Mouse (Mus musculus) forebrain, postnatal 0 days (tissue): Measurements from ENCODE around the gene Shq1. TPM values are rescaled to one million over a fixed set of nuclear protein-coding genes. Genes with fewer than 3 reads are reported as not detected.

Source experiments
- ATAC-seq: fragments of 200-750 bp; cut with Nextera tagmentation; 2 replicates; pipeline ENCODE4 v1.8.0; 2017; ENCODE audit warnings: mild to moderate bottlenecking, moderate library complexity
- DNase-seq: peaks from one replicate; pipeline ENCODE4 v3.0.0-alpha.2; 2015
- H3K27ac ChIP-seq: fragments of 300-500 bp; sonication (generic); 2 replicates; pipeline ENCODE4 v1.5.1; 2014; ENCODE audit warnings: low read depth, mild to moderate bottlenecking, antibody characterized with exemption, low read length, moderate library complexity, mixed read lengths
- H3K27me3 ChIP-seq: fragments of 300-500 bp; sonication (generic); 2 replicates; pipeline ENCODE4 v1.6.1; 2014; ENCODE audit warnings: mild to moderate bottlenecking, low read length, mixed read lengths; ENCODE audit not compliant: insufficient read depth
- H3K36me3 ChIP-seq: fragments of 300-500 bp; sonication (generic); 2 replicates; pipeline ENCODE4 v1.6.1; 2014; ENCODE audit warnings: mild to moderate bottlenecking, moderate library complexity; ENCODE audit not compliant: insufficient read depth
- H3K4me1 ChIP-seq: fragments of 300-500 bp; sonication (generic); 2 replicates; pipeline ENCODE4 v1.6.1; 2014; ENCODE audit warnings: antibody characterized with exemption; ENCODE audit not compliant: insufficient read depth
- H3K4me2 ChIP-seq: fragments of 300-500 bp; sonication (generic); 2 replicates; pipeline ENCODE4 v1.6.1; 2014; ENCODE audit warnings: low read depth, mild to moderate bottlenecking, moderate library complexity
- H3K4me3 ChIP-seq: fragments of 300-500 bp; sonication (generic); 2 replicates; pipeline ENCODE4 v1.5.1; 2014; ENCODE audit warnings: low read depth, low read length, mixed read lengths
- H3K9ac ChIP-seq: fragments of 300-500 bp; sonication (generic); 2 replicates; pipeline ENCODE4 v1.6.1; 2014; ENCODE audit warnings: mild to moderate bottlenecking
- H3K9me3 ChIP-seq: fragments of 300-500 bp; sonication (generic); 2 replicates; pipeline ENCODE4 v1.6.1; 2016; ENCODE audit warnings: low read length
- CTCF ChIP-seq: sonication (generic); IDR thresholded peaks from 2 replicates; pipeline ENCODE4 v1.5.1; 2016; ENCODE audit warnings: antibody characterized with exemption, control low read depth, low read depth
- WGBS: fragments of 180-500 bp; shearing (Covaris S2); extraction: QIAGEN DNeasy Blood & Tissue Kit; methylation state at CpG from one replicate; pipeline ENCODE4 v1.1.7; 2014; 5-methylcytosine and 5-hydroxymethylcytosine counted together
- polyA plus RNA-seq: library from polyadenylated mRNA; unstranded; fragments of >200 nt; fragmentation: Nextera tagmentation; extraction: Ambion mirVana; gene quantifications from 2 replicates; pipeline ENCODE4 v1.2.1, GENCODE M21; 2015
- total RNA-seq: library from RNA; depleted of rRNA; stranded (reverse); fragments of >200 nt; gene quantifications from 2 replicates; pipeline ENCODE4 v1.2.3, GENCODE M21; 2014

The Shq1 gene
- total and polyA plus RNA-seq, 2 experiments from 2014 or later: 4.6 to 5.2 TPM

- Histone ChIP-seq H3K36me3 (no peaks in the 10 kb centered on the region), H3K4me2 (no peak overlapping the region), H3K4me3 (no peak overlapping the region), H3K27ac (no peak overlapping the region), H3K9me3 (no peaks in the 10 kb centered on the region), H3K9ac (no peak overlapping the region), H3K4me1 (no peaks in the 10 kb centered on the region), H3K27me3 (no peaks in the 10 kb centered on the region)
- DNase-seq (no peak), ATAC-seq (no peak)
- TF ChIP-seq CTCF: no peak
- 86% methylated on average over 3 of the region's 3 CpGs for WGBS
Measured at GRCm38 (mm10) chr6:100588876-100589275, 82.1 kb downstream of the Shq1 start.

- no peak overlapping the region for H3K9ac ChIP-seq
- no peak overlapping the region for H3K27ac ChIP-seq
- 91% methylated on average over 5 of the region's 5 CpGs for whole genome bisulfite sequencing
- H3K36me3 ChIP-seq: no peaks in the 10 kb centered on the region
- H3K4me2 ChIP-seq: no peak overlapping the region
- no peaks in the 10 kb centered on the region for H3K9me3 ChIP-seq
- no peak for TF ChIP-seq CTCF
- no peak overlapping the region for H3K4me3 ChIP-seq
- ATAC-seq: no peak
- no peak for DNase-seq
- H3K27me3 ChIP-seq: no peaks in the 10 kb centered on the region
- H3K4me1 ChIP-seq: no peaks in the 10 kb centered on the region
Measured at GRCm38 (mm10) chr6:100586758-100587157, 84.2 kb downstream of the Shq1 start.

GRCm38 (mm10) chr6:100581951-100582350 lies 89.0 kb downstream of the Shq1 start:
- ATAC-seq (no peak), DNase-seq (peak; percentile 32)
- no peaks in the 10 kb centered on the region for H3K27me3 ChIP-seq
- TF ChIP-seq CTCF: no peak
- 54% methylated on average over 2 of the region's 2 CpGs for WGBS
- H3K9ac ChIP-seq: no peak overlapping the region
- no peak overlapping the region for H3K4me2 ChIP-seq
- H3K4me1 ChIP-seq: 0 out of 2 replicates have a peak, but pooled peaks cover 7% of the 10 kb centered on the region
- 0 out of 2 replicates have a peak overlapping the region, but pooled peaks have one; percentile 46 for H3K27ac ChIP-seq
- no peak overlapping the region for H3K4me3 ChIP-seq
- H3K9me3 ChIP-seq: no peaks in the 10 kb centered on the region
- no peaks in the 10 kb centered on the region for H3K36me3 ChIP-seq

DNA sequence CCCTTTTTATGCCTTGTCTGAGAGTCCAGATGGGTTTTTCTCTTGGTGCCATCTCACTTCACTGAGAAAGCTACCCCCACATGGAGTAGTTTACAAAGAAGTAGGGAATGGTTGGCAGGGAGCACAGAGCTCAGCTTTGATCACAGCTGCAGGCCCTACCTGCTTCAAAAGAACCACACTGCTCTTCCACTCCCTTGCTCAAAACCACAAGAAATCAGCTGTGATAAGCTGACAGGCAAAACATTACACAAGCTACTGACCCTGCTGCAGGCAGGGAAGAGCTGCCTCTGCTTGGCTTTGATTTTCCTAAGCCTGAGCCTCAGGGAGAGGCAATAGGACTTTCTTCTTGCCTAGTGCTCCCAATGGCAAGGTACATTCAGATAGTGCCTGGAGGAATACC lies 89.9 kb downstream of the Shq1 start:
- ATAC-seq (peak; percentile 23), DNase-seq (peak; percentile 33)
- Histone ChIP-seq H3K27me3 (no peaks in the 10 kb centered on the region), H3K27ac (peak overlapping the region; percentile 46; the same call in 1 of the 2 replicates), H3K36me3 (no peaks in the 10 kb centered on the region), H3K9me3 (no peaks in the 10 kb centered on the region), H3K4me1 (0 out of 2 replicates have a peak, but pooled peaks cover 7% of the 10 kb centered on the region), H3K4me2 (no peak overlapping the region), H3K4me3 (no peak overlapping the region), H3K9ac (no peak overlapping the region)
- TF ChIP-seq CTCF: no peak

- no peak for ATAC-seq
- H3K9me3 ChIP-seq: no peaks in the 10 kb centered on the region
- DNase-seq: no peak
- H3K9ac ChIP-seq: no peak overlapping the region
- H3K36me3 ChIP-seq: no peaks in the 10 kb centered on the region
- H3K4me3 ChIP-seq: no peak overlapping the region
- WGBS: 90% methylated on average over 6 of the region's 6 CpGs
- no peak for TF ChIP-seq CTCF
- H3K27me3 ChIP-seq: no peaks in the 10 kb centered on the region
- H3K27ac ChIP-seq: no peak overlapping the region
- no peak overlapping the region for H3K4me2 ChIP-seq
- H3K4me1 ChIP-seq: 0 out of 2 replicates have a peak, but pooled peaks cover 7% of the 10 kb centered on the region
Measured at GRCm38 (mm10) chr6:100577590-100577989, 93.4 kb downstream of the Shq1 start.

DNA sequence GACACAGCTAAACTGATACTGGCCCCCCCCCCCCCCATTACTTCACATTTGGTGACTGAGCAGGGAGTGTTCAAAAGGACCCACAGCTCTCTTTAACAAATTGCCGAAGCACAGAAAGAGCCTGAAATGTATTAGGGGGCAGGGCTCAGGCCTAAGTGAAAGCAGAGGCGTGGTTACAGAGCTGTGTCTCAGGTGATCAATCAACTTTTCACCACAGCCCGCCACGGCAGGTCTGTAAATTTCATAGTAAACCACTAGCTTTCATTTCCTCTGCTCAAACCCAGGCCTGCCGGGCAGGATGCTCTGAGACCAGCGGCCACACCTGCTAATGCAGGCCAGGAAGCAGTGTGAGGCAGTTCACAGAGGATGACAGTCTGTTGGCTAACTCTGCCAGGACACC lies 94.8 kb downstream of the Shq1 start:
- DNase-seq (no peak), ATAC-seq (no peak)
- Histone ChIP-seq H3K27me3 (no peaks in the 10 kb centered on the region), H3K4me2 (no peak overlapping the region), H3K36me3 (no peaks in the 10 kb centered on the region), H3K9me3 (no peaks in the 10 kb centered on the region), H3K4me1 (0 out of 2 replicates have a peak, but pooled peaks cover 4% of the 10 kb centered on the region), H3K4me3 (no peak overlapping the region), H3K27ac (no peak overlapping the region), H3K9ac (no peak overlapping the region)
- WGBS: 78% methylated on average over 6 of the region's 6 CpGs
- no peak for TF ChIP-seq CTCF

GRCm38 (mm10) chr6:100566774-100567173 lies 104.2 kb downstream of the Shq1 start:
- H3K36me3 ChIP-seq: no peaks in the 10 kb centered on the region
- H3K4me1 ChIP-seq: peaks cover 16% of the 10 kb centered on the region; the same call in 1 of the 2 replicates
- H3K4me3 ChIP-seq: no peak overlapping the region
- 82% methylated on average over 6 of the region's 6 CpGs for WGBS
- no peak overlapping the region for H3K27ac ChIP-seq
- no peaks in the 10 kb centered on the region for H3K27me3 ChIP-seq
- no peak overlapping the region for H3K4me2 ChIP-seq
- ATAC-seq: no peak
- TF ChIP-seq CTCF: no peak
- no peaks in the 10 kb centered on the region for H3K9me3 ChIP-seq
- no peak overlapping the region for H3K9ac ChIP-seq
- no peak for DNase-seq

DNA sequence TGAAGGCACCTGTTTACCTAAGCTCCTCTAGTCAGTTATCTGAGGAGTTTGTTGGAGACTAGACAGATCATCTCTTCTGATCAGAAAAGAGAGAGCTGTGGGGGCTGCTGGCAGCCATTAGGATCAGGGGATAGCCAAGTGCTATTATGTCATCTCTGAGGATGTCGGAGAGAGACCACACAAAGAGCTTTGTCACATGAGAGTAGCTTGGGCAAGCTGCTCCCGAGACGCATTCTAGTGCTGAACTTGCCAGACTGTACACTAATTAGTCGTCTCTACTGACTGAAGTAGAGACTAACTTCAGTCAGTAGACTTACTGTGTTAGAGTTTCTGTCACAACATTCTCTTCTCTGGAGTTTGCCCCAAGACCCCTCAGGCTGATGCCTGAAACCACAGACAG lies 106.4 kb downstream of the Shq1 start:
- TF ChIP-seq CTCF: no peak
- Histone ChIP-seq H3K36me3 (no peaks in the 10 kb centered on the region), H3K27me3 (no peaks in the 10 kb centered on the region), H3K4me1 (peaks cover 14% of the 10 kb centered on the region; the same call in 1 of the 2 replicates), H3K27ac (no peak overlapping the region), H3K9ac (no peak overlapping the region), H3K4me2 (no peak overlapping the region), H3K9me3 (no peaks in the 10 kb centered on the region), H3K4me3 (no peak overlapping the region)
- DNase-seq: peak; percentile 23
- ATAC-seq: no peak
- WGBS: 15% methylated on average over 4 of the region's 4 CpGs
